Mouse (Mus musculus): ENCODE data around the gene Bach2. TPM values are rescaled to one million over a fixed set of nuclear protein-coding genes. Genes with fewer than 3 reads are reported as not detected.

The Bach2 gene
- total RNA-seq, 2 experiments from 2014 or later: 0.99 to 3.6 TPM

DNA sequence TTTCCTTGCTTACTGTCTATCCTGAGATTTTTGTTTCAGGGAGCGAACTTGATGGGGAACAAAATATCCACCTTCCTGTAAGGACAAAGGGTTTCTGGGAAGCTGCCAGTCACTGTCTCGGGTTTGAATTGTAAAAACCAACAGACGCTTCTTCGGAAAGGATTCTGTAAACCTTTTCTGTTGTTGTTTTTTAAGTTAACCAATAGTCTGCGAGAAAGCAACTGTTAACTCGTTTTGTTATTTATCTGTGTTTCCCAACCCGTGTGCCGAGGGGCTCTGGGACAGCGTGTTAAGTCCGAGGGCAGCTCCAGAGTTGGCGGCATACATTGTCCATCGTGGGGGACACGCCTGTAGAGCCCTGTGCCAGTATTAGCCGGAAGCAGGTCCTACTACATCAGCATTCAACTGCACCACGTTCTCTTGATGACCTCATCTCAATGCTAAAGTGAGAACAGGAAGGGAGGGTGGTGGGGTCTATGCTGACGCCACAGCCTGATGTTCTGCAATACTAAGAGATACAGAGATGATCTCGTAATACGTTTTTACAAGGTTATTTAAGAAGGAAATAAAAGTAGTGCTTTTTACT, 113.2 kb downstream of the Bach2 start:
- peak; percentile 57 for ATAC-seq (ENCODE audit: poor library complexity, severe bottlenecking)

DNA sequence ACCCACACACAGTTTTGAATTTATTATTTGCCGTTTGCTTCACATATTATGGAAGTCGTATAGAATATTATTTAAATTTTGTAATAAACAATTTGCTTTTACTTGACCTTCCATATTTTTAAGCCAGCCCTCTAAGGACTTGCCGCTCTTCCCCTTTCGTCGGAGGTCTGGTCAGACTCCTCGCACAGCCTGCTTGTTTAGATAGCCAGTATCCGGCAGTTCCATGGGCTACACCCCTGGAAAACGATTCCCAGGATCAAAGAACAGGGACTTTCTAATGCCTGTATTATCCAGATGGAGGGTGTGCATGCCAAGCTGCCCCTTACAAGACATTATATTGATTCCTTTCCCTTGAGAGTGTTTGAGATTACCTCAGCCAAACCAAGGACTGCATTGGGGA, 113.8 kb downstream of the Bach2 start:
- ATAC-seq (ENCODE audit: poor library complexity, severe bottlenecking): no peak

DNA sequence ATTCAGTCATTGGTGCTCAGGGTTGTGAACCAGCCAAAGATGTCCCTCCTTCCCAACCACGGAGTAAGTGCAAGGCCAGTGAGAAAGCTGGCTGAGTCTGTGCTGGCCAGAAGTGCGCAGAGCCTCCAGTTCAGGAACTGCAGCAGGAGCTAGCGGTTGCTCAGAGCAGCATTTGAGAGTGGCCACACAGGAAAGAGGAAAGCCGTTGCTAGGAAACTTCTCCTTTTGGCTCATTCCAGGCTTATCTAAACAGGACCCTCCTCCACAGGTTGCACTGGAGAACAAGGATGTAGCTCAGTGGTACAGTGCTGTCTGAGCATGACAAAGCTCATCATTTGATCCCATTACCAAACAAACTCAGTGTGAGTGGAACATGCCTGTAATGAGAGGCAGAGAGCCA, 114.2 kb downstream of the Bach2 start:
- peak; percentile 55 for ATAC-seq (ENCODE audit: poor library complexity, severe bottlenecking)

DNA sequence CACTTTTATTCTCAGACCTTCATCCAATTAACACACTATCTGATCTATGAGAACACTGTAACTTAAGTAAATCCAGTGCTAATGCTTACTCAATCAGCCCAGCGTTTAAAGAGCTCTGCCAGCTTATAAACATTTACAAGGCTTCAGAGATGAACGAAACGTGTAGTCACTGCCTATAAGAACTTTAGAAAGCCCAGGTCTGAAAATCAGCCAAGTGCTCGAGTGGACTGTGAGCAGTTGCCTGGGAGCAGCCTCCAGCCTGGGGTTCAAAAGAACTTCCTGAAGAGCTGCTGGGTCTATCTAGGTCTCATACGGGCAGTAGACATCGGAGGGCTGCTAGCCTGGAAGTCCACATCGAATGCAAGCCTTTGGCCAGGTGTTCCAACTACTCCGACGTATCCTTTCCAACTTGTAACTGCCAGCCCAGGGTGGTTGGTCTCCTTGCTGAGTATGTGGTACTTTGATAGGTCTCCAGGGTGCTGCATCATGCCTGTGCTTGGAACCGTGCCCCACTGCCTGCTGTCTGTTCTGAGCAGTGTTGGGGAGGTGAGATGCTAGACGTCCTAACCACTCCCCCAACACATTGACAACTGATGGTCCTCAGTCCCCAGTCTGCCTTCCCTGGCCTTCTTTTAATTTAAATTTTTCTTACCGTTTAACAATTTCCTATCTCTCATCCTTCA, 117.5 kb downstream of the Bach2 start:
- no peak for ATAC-seq (ENCODE audit: poor library complexity, severe bottlenecking)

DNA sequence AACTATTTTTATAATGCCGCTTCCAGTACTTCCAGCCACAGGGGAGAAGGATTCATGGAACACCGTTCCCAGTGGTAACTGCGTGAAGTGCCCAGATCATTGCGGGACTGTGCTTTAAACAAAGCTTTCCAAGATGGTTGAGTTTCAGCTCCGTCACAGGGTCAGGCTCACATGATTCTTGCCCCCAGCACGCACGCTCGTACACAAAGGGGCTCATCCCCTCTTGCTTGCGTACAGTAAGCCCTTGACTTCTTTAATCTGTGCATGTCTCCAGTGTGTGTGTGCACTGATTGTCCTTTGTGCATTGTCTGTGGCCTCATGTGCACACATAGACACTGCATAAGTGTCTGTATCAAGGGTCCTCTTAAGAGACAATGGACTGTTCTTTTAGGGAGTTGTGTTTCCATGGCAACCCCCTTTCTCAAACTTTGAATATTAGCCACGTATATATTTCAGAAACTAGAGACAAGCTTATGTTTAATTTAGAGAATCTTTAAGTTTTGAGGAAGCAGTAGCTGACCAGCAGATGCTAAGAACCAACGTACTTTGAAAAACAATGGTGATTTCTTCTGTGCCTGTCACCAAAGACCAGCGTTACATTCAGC, 119.5 kb downstream of the Bach2 start:
- ATAC-seq (ENCODE audit: poor library complexity, severe bottlenecking): peak; percentile 36

DNA sequence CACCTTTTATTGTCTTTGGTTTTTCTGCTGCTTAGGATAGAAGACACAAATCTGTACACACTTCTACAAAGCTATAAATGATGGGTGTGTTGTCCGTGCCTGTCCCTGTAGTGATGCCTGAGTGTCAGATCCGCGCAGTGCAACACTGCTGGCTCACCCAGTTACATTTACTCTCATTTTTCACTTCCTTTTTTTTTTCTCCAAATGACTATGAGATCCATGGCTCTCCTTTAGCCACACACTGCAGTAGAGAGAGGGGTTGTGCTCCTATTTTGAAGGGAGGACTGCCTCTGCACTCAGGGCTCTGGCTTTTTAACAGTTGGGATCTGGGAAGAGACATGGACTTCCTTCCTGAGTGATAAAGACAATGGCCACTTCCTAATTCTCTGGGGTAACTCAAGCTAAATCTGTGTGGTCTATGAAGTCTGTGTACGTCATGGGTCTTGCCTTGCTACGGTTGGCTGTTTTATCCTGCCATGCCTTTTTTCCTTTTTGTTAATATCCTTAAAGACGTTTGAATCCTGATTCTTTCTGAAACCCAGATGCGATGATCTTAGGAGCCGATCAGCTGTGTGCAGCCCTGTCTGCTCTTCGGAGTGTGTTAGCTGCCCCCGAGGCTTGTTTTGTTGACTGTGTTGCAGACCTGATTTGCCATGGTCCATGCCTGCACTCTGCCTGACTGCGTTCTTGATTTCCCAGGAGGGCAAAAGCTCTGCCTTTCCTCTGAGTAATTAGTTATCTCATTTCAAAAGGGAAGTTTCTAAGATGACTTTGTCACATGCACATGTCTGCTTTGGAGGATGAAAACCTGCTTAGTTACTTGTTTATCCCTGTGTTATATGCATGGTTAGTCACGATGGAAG, 120.2 kb downstream of the Bach2 start:
- ATAC-seq (ENCODE audit: poor library complexity, severe bottlenecking): peak; percentile 90

DNA sequence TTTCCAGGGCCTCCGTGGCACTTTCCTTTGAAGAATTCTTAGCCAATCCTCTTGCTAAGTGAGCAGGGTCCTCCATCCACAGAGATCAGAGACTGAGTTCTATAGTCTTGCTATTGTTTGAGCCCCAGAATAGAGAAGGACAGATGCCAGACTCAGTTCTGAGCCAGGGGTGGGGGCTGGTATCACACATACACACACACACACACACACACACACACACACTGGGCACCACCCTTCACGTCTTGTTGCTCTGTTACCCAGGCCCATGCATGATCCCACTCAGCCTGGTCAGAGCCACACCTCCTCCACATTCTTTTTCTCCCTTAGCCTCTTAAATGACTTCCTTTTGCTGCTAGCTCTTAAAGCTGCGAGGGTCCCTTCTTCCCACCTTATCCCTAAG, 121.0 kb downstream of the Bach2 start:
- no peak for ATAC-seq (ENCODE audit: poor library complexity, severe bottlenecking)

DNA sequence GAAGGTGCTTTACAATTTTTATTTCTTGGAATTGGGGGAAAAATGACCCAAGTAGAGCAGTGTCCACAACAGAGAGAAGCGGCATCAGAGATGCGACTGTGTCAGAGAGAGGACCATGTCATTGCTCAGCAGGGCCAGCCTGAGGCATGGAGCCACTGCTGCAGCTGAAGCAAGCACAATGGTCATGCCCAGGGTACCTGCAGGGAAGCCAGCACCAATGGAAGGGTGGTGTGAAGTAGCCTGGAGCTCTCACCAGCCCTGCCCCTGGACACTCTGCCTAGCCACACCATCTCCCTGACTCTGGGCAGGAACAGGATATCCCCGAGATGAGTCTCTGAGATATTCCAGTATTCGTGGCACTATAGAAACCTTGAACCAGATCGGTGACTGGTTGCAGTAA, 121.9 kb downstream of the Bach2 start:
- no peak for ATAC-seq (ENCODE audit: poor library complexity, severe bottlenecking)

DNA sequence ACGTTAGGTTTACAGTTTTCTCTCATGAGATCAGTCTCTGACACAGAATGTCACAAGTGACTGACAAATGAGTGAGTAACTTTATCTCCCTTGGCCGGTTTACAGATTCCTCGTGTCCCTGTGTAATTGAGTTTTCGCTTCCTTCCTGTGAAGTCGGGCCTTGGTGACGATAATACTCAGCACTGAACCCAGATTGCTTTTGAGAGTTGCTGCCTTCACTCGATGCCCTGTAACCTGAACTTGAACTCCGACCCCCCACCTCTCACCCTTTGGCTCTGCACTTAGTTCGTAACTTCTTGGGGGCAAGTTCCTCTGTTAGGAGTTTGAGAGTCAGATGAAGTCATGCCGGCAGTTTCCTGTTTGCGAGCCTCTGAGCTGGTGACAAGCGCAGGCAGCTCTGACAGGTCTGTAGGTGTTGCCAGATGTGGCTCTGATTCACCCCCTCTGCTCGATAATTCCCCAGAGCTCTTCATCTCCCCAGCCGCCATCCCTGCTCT, 124.9 kb downstream of the Bach2 start:
- ATAC-seq (ENCODE audit: poor library complexity, severe bottlenecking): peak; percentile 67

DNA sequence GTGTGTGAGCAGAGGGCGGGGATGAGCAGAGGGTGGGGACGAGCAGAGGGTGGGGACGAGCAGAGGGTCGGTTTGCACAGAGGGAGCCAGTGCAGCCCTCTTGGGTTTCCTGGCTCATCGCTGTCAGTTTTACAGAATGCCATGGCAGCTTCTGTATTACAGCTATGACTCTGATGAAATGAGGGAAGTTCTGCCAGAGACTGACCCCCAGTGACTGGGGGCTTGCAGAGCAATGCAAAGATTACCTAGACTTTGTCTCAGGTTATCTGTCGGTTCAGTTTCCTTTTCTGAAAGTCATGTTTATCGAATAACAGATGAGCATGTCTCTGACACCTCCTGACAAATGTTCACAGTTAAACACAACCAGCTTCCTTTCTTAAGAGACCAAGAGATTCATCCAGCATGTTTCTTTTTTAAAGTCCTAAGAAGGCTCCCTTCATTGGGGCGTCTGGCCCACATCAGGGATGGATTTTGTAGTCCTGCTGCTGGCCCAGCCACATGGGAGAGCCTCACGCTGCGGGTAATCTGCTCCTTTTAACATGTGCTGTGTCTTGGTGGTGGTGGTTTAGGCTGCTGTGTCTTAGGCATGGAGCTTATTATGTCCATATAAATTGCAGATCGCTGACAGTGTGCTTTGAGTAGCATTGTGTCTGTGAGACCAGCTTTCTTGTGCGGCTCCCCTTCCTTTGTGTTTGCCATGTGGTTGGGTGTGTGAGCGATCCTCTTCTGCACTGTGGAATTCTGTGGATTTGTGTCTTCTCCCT, 126.7 kb downstream of the Bach2 start:
- no peak for ATAC-seq (ENCODE audit: poor library complexity, severe bottlenecking)

DNA sequence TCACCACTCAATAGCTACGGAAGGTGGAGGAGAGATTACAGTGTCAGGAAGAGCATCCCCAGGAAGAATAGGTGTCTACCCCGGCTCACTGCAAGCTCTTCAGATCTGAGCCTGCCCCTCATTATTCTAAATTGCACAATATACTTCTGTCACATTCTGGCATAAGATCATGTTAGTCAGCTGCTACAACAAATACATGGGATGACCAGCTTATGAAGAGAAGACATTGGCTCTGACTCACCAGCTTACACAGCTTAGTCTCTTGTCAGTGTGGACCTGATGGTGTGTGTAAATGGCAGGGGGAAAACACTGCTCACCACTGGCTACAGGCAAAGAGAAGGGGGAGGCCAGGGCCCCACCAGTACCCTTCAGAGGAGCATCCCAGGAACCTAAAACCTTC, 127.6 kb downstream of the Bach2 start:
- ATAC-seq (ENCODE audit: poor library complexity, severe bottlenecking): no peak

DNA sequence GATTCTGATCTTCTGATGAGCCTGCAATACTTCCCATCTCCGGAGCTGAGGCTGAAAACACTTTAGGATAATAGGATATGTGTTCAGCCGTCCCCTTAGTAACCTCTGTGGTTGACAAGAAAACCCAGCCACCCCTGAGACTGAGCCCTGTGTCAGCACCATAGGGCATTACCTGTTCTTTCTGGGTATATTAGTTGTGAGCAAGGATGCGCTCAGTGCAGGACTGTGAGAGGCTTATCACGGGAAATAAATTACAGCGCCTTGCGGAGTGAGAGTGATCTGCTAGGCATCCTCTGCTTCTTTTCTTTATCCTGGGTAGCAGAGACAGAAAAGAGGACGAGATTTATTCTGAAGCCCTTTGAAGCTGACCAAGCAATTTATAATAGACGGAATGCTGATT, 129.7 kb downstream of the Bach2 start:
- no peak for ATAC-seq (ENCODE audit: poor library complexity, severe bottlenecking)

DNA sequence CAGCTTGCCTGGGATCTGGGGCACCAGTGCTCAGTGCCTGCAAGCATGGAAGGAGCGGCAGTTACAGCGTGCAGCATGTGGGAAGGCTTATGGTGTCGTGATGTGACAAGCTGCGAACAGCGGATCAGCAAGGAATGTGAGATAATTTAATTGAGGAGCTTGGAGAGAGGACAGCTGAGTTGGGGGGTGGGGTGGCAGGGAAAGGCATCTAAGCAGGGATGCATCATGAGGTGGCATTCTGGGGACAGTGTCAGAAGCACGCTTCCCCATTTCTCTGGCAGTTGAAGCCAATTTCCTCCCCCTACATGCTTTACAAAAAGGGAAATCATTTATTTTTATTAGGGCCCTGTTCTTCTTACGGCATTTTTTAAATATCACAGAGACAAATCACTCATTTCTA, 134.5 kb downstream of the Bach2 start:
- ATAC-seq (ENCODE audit: poor library complexity, severe bottlenecking): peak; percentile 79

DNA sequence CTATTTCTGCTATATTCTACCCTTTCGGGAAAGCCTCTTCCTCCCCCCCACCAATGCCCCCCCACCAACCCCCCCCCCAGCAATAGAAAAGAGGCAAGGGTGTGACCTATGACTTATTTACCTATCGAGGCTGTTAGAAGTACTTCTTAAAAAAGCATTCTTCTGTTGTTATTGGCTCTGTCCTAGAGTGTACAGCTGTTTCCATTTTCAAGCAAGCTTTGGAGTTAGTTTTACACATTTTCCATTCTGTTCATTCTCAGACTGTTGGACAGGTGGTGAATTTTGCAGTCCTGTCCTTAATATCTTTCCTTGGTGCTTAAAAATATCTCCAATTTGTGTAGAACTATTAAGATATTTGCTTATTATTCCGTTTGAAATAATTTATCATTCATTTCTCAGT, 134.9 kb downstream of the Bach2 start:
- ATAC-seq (ENCODE audit: poor library complexity, severe bottlenecking): no peak

DNA sequence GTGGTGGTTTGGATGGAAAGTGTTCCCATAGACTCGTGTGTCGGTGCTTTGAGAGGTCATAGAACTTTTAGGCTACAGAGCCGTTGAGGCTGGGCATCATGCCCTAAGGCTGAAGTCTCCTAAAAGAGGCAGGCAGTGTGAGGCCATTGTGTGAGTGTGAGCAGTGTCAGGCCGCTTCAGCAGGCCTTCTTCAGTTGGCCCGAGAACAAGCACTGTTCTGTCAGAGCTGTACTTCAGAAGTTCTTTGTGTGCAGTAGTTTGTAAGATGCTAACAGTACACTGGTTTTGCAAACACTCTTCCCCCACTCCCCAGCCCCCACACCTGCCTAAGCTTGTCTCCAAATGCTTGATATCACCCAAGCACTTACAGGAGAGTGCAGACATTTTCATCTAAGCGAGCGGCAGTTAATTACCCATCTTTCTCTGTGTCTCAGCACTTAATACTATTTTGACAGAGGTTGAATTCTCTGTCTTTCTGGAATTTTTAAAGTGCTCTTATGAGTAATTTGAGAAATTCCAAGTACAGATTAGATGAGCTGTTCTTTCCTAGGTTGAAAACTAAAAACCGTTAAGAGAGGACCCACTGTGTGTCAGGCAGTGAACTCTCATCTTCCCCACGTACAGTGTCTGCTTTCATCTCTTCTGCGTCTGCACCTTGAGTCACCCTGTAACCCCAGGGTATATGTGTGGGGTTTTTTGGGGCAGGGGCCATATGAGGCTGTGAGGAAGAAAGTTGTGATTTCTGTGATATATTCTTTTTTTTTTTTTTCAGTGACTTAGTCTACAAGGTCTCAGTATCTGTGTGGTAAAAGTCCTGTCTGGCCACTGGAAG, 136.4 kb downstream of the Bach2 start:
- no peak for ATAC-seq (ENCODE audit: poor library complexity, severe bottlenecking)

DNA sequence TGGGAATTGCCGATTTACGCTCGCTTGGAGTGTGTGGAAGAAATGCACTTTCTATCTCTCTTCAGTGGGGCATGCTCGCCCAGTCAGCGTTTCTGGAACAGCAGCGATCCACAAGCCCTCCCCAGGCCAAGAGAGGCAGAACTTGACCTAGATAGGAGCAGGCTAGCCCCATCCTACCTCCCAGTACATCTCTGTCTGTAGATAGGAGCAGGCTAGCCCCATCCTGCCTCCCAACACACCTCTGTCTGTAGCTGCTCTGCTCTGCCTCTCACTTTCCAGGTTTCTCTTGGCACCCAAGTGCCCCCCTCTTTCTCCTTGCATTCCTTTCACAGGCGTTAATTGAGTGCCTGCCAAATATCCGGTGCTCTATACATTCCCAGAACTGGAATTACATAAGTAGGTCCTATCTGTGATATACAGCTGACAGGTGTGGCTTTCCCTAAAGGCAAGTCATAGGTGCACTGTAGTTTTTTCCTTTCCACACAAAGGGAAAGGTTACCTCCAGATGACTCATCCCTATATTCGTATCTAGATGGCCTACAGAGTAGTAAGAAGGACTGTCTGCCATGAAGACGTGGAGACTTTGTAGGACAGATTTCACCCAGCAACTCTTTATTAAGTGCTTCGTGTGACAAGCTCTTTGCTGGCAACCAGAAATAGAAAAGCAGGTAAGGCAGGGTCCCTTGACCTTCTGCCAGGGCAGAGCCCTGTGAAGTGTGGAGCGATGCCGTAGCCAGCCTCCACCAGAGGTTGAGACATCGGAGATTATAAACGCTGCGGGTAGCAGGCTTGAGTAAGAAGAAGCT, 137.3 kb downstream of the Bach2 start:
- no peak for ATAC-seq (ENCODE audit: poor library complexity, severe bottlenecking)

DNA sequence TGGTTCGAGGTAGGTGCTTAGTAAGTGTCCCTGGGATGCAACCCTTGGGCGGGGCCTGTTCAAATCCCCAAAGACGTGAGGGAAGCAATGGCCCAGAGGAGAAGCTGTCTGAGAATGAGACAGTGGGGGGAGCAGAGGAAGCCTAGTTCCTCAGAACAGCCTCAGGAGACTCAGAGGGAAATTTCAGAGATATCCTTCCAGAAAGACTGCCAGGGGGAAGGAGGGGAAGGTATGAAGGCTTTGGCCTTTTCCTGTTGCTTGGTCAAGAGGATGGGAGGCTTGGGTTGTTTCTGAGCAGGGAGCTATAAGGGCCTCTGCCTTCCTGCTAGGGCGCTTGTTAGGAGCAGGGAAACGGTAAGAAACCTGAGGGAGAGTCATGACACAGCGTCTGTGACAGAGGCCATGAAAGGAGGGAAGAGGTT, 137.9 kb downstream of the Bach2 start:
- ATAC-seq (ENCODE audit: poor library complexity, severe bottlenecking): peak; percentile 62

DNA sequence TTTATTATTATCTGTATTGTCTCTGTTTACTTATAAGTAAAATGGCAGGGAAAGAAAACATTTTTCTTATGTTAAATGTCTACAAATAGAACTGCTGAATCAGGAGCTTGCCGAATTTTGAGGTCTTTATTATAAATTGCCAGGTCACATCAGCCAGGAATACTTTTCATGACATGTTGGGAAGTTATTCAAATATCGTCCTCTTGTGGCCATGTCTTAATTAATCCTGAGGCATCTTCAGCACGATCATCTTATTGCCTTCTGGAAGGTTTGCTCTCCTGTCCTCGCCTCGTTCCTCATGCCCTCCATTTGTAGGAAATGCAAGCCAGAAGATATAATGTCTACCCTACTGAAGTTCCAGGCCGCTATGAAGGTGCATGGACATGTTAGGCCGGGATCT, 140.5 kb downstream of the Bach2 start:
- ATAC-seq (ENCODE audit: poor library complexity, severe bottlenecking): no peak

Data from megakaryocyte, adult 5-6 weeks (primary cell).